Mouse (Mus musculus): ENCODE measurements around the gene Dnmbp.

Dnmbp gene

GRCm38 (mm10) chr19:43914986-43915385 lies 25.0 kb downstream of the Dnmbp start:
- DNase-seq (ENCODE audit: low spot score in 2 of 2) = no peak

GRCm38 (mm10) chr19:43912775-43913486 lies 27.1 kb downstream of the Dnmbp start:
- DNase-seq (ENCODE audit: low spot score in 2 of 2) = no peak

- DNase-seq (ENCODE audit: low spot score in 2 of 2) = no peak
Measured at GRCm38 (mm10) chr19:43906492-43906891, 33.5 kb downstream of the Dnmbp start.

DNA sequence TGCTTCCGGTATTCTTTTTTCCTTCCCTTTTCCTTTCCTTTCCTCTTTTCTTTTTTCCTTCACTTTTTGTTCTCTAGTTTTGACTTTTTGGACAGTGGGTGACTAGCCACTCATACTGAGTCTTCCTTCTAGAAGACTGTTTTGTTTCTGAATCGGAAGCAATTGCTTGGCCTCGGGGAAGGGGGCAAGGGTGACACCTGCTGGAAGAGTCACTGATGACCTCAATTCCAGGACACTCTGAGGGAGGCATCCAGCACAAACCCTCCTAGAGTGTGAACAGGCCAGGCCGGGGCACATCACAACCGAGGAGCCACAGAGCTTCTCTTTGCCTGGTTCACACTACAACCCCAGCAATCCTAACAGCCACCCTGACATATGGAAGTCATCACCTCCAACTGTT lies 34.0 kb downstream of the Dnmbp start:
- DNase-seq (ENCODE audit: low spot score in 2 of 2) = no peak

DNA sequence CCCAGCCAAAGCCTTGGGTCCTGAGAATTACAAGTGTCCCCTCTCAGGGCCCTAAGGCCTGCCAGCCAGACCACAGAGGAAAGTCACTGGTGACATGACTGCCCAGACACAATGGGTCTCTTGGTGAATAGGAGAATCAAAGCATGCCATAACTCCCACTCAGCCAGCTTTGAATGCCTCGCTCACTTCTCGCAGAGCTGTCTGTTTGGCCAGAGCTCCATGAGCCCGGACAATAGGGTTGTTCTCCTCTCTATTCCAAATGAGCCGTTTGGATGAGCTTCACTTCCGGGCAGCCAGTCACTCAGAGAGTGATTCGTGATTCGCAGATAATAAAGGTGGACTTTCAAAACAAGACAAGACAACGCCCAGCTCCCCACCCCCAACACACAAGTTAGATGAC lies 34.9 kb downstream of the Dnmbp start:
- DNase-seq (ENCODE audit: low spot score in 2 of 2) = no peak

DNA sequence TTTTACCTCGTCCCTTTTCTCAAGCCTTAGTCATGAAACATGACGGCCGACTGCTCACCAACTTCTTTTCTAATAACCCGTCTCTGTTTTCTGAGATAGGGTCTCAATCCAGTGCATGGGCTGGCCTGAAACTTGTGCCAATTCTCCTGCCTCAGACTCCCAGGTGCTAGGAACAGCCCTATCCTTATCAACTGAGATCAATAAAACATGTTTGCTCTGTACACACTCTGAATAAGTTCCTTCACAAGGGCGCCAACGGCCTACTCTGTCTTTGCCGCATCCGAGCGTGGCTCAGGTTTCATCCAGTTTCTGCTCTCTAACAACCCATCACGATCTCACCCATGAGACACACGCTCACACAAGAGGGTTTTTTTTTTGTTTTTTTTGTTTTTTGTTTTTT lies 35.7 kb downstream of the Dnmbp start:
- DNase-seq (ENCODE audit: low spot score in 2 of 2) = no peak

GRCm38 (mm10) chr19:43902887-43903286 lies 37.1 kb downstream of the Dnmbp start:
- DNase-seq (ENCODE audit: low spot score in 2 of 2) = no peak

- DNase-seq (ENCODE audit: low spot score in 2 of 2) = no peak
Measured at GRCm38 (mm10) chr19:43900690-43901089, 39.3 kb downstream of the Dnmbp start.

GRCm38 (mm10) chr19:43898547-43898946 lies 41.4 kb downstream of the Dnmbp start:
- no peak for DNase-seq (ENCODE audit: low spot score in 2 of 2)

- DNase-seq (ENCODE audit: low spot score in 2 of 2) = no peak
Measured at GRCm38 (mm10) chr19:43896441-43896840, 43.5 kb downstream of the Dnmbp start.

DNA sequence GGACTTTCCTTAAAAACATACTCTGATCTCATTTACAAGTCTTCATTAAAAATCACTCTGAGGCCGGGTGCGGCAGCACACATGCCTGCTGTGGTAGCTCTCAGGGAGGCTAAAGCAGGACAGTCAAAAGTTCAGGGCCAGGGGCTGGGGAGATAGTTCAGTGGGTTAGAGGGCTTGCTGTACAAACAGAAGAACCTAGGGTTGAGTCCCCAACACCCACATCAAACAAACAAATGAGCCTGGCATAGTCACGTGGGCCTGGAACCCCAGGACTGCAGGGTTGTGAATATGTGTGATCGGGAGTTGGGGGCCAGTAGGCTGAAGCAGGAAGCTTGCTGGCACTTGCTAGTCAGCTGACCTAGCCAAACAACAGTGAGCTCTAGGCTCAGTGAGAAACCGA lies 44.0 kb downstream of the Dnmbp start:
- no peak for DNase-seq (ENCODE audit: low spot score in 2 of 2)

- no peak for DNase-seq (ENCODE audit: low spot score in 2 of 2)
Measured at GRCm38 (mm10) chr19:43894821-43895220, 45.2 kb downstream of the Dnmbp start.

DNA sequence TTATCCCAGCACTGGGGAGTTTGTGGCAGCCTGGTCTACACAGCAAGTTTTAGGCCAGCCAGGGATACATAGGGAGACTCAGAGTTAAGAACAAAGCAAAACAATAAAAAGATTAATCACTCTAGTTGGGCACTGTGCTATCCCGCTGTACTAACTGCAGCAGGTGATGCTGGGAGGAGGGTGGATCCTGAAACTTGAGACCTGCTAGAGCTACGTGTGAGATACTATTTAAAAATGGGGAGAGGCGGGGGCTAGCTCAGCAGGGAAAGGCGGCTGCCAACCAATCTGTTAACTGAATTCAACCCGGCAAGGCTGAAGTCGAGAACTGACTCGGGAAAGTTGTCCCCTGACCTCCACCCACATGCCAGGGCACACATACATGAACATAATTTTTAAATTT lies 45.9 kb downstream of the Dnmbp start:
- no peak for DNase-seq (ENCODE audit: low spot score in 2 of 2)

GRCm38 (mm10) chr19:43890487-43890886 lies 49.5 kb downstream of the Dnmbp start:
- DNase-seq (ENCODE audit: low spot score in 2 of 2) = no peak

- DNase-seq (ENCODE audit: low spot score in 2 of 2) = no peak
Measured at GRCm38 (mm10) chr19:43887725-43888124, 52.3 kb downstream of the Dnmbp start.

DNA sequence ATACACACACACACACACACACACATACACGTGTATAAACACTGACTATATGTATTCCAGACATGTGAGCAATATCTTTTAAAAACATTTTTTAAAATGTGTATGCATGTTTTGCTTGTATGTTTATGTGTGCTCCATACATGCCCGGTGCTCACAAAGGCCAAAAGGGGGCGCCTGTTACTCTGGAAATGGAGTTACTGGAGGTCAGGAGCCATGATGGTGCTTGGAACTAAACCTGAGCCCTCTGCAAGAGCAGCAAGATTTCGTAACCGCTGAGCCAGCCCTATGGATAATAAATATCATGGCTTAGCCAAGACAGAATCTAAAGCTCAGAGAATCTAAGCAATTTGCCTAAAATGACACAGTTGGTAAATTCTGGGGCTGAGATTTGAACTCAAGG lies 52.7 kb downstream of the Dnmbp start:
- DNase-seq (ENCODE audit: low spot score in 2 of 2) = no peak

DNA sequence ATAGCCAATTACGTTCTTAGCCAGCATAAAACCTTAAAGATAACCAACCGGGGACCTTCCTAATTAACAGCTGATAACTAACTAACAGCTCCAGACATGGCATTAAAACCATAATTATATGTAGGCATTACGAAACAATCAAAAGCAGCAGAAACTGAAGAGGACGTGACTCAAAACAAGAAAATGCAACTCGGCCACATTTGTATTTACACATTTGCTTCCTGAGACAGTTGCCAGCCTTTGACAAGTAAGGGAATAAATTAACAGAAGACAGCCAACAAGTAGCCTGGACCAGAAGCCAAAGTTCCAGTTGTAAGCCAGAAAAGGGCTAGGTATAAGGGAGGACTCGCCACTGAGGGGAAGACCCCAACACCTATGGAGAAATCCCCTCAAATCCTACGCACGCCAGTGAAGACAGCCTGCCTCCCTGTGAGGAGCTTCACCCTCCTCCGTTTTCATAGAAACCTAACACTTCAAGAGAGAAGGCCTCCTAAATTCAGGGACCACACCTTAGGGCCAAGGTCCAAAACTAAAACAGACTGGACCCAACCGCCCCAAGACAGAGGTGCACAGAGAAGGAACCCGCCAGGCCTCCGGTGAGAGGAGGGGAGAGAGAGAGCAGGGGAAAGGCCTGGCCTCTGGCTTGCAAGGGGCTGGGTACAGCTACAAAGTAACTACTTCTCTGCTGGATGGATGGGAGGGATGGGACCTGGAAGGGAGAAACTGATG lies 53.5 kb downstream of the Dnmbp start:
- DNase-seq (ENCODE audit: low spot score in 2 of 2) = no peak

- no peak for DNase-seq (ENCODE audit: low spot score in 2 of 2)
Measured at GRCm38 (mm10) chr19:43884668-43885498, 55.1 kb downstream of the Dnmbp start.

DNA sequence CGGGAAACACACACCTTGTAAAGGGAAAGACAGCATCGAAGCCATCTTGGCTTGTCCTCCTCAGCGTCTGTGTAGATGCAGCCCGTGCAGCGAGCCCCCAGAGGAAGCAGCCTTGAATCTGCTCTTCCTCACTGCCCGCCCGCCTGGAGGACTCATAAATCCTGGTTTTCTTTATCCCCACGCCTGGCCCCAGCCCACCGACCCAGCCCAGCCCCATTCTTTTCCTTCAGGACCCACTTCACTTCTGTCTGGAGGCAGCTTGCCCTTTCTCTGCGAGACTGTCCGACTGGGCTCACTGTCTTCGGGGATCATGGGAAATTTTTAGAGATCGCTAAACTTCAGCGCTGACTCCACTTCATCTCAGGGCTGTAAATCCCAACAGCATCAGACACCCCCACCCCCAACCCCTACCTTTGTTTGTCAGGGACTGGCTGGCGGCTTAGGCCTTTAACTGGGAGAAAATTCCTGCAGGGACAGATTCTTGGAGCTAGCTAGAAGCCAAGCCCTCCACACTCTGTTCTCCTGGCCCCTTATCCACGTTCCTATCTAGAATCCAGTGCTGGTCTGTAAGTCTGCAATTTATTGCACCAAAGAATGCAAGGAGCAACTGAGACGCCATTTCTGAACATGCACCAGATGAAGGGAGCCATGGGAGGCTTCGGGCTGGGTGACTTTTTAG lies 57.0 kb downstream of the Dnmbp start:
- no peak for DNase-seq (ENCODE audit: low spot score in 2 of 2)

GRCm38 (mm10) chr19:43881615-43882014 lies 58.4 kb downstream of the Dnmbp start:
- DNase-seq (ENCODE audit: low spot score in 2 of 2) = no peak

- no peak for DNase-seq (ENCODE audit: low spot score in 2 of 2)
Measured at GRCm38 (mm10) chr19:43880420-43880819, 59.6 kb downstream of the Dnmbp start.

All from spleen, postnatal 4 days (tissue).